Mouse (Mus musculus): ENCODE results near the gene Rab42.

Rab42 gene

DNA sequence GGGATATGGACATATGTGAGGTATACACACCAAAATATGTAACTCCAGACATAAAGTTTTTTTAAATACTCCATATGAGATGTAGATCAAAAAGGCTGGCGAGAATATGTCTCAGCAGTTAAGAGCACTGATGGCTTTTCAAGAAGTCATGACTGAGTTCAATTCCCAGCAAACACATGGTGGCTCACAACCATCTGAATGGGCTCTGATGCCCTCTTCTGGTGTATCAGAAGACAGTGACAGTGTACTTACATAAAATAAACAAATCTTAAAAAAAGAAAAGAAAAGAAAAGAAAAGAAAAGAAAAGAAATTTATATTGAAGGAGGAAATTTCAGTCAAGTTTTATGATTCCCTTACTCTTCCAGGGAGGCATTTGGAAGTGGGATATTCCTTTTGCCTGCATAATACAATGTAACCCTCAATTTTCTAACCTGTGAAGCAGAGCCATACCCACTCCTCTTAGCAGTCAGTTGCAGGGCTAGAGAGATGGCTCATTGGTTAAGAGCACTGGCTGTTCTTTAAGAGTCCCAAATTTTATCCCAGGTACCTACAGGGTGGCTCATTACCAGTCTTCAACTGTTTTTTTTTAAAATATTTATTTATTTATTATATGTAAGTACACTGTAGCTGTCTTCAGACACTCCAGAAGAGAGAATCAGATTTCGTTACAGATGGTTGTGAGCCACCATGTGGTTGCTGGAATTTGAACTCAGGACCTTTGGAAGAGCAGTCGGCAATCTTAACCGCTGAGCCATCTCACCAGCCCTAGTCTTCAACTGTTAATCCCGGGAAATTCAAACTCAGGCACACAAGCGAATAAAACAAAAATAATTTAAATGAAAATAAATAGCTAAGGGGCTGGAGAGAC, 34.1 kb downstream of the Rab42 start:
- POLR2A ChIA-PET = interaction anchor here (0.6 to 21.2 kb wide), 223 partner anchors 9 to 1695 kb away, joined by 3 to 593 read pairs (median 6); partner anchors contain the start of genes Gmeb1 (in 3 of the 4), Rab42 (in 3 of the 4), Sesn2 (in 3 of the 4) and Trnau1ap (in 3 of the 4)
- CTCF ChIA-PET = interaction anchor here in 3 of 4 experiments (0.7 to 1.4 kb wide), 3 partner anchors 14 to 96 kb away, joined by 3 to 5 read pairs (median 4); no protein-coding TSS in a partner anchor

DNA sequence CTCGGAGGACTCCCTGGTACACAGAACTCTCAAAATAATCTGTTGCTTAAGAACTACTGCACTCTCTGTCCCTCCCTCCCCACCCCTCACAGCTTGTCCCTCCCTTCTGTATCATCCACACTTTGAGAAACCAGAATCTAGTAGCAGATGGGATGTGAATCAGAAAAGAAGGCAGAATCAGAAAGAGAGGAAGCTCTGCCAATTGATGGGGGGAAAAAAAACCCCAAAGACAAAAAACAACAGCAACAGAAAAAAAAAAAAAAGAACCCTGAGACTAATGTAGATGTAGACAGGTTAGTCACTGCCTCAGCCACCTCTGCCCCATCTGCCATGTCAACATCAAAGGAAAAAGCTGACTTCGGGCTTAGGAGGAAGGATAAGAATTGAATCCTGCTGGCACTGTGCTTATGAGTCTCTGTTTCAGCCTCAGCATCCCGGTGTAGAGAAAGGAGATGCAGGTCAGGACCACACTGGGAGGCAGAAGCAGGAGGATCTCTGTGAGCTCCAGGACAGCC, 36.3 kb downstream of the Rab42 start:
- ChIA-PET POLR2A (interaction anchor here in 3 of 4 experiments (0.6 to 9.7 kb wide), 18 partner anchors 11 to 1531 kb away, joined by 3 to 401 read pairs (median 3); partner anchors contain the start of gene Gmeb1 (in 1 of the 3)), CTCF (interaction anchor here in 1 of 4 experiments (0.7 kb wide), 1 partner anchor 293 kb away, joined by 4 read pairs; no protein-coding TSS in a partner anchor)

DNA sequence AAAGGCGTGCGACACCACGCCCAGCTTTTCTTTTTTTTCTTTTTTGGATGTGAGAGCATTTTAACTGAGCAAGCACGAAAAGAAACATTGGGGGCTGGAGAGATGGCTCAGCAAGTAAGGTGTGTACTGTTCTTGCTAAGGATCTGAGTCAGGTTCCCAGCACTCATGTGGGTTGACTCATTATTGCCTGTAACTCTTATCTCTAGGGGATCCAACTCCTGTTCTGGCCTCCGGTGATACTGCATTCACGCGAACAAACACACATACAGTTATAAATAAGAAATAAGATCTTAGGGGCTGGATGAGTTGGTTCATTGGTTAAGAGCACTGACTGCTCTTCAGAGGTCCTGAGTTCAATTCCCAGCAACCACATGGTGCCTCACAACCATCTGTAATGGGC, 39.9 kb downstream of the Rab42 start:
- POLR2A ChIA-PET = interaction anchor here in 3 of 4 experiments (0.6 to 18.5 kb wide), 16 partner anchors 7 to 96 kb away, joined by 3 to 401 read pairs (median 4); partner anchors contain the start of genes Taf12 (in 3 of the 3) and Ythdf2 (in 1 of the 3)
- CTCF ChIA-PET = interaction anchor here in 2 of 4 experiments (0.5 to 0.6 kb wide), 3 partner anchors 133 to 248 kb away, joined by 3 to 4 read pairs (median 3); no protein-coding TSS in a partner anchor

DNA sequence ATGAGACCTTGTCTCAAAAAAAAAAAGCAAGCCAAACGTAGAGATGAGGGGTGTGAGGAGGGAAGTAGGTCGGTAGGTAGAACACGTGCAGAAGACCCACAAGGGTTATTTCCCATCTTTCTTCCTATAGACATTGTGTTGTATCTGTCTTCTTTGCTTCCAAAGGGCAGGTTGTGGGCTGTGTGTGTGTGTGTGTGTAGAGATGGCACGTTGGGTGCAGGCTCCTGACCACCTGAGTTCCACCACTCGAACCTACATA, 40.9 kb downstream of the Rab42 start:
- ChIA-PET CTCF (interaction anchor here in 1 of 4 experiments (1.3 kb wide), 1 partner anchor 12 kb away, joined by 5 read pairs; the partner anchor contains the start of gene Taf12), POLR2A (interaction anchor here in 2 of 4 experiments (0.7 to 18.5 kb wide), 12 partner anchors 8 to 92 kb away, joined by 3 to 401 read pairs (median 8); partner anchors contain the start of genes Taf12 (in 2 of the 2) and Rcc1 (in 1 of the 2))

DNA sequence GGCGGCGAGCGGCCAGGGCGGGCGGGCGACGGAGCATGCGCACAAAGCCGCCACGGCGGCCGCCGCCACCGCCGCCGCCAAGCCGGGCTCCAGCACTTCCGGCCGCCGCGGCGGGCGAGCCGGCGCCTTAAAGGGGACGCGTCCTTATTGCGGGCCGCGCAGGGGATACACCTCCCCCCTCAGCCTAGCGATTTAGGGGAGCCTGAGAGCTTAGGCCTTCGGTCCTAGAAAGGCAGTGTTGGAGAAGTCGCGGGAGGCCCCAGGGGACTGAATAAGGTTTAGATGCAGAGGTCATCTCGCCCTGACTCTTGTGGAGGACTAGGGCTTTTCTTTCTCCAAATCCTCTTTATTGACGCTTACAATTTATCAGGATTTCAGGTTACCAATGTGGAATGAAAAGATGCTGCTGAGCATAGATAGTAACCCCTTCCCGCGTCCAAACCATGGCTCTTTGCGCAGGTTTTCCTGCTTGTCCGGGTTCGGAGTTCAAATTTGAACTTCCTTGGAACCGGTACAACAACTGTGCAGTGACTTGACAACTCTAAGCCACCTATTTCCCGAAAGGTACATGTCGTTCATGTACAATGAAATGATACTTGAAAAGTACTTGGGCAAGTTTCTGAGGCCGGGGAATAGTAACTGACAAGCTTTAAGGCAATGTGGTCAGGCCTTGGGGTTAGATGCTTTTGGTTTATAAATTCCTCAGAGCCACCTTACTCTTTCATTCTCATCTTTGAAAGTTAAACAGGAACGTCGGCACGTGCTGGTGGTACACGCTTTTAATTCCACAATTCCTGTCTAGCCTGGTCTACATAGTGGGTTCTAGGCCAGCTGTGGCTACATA, 41.4 kb downstream of the Rab42 start, which contains the start of gene Gmeb1:
Gene Gmeb1, minus strand, starts transcription at position 89 of the 844 bp plus-strand sequence.
- POLR2A ChIA-PET = interaction anchor here in 3 of 4 experiments (0.7 to 18.5 kb wide), 18 partner anchors 8 to 252 kb away, joined by 3 to 401 read pairs (median 4); partner anchors contain the start of genes Taf12 (in 2 of the 3), Rcc1 (in 1 of the 3) and Trnau1ap (in 1 of the 3)
- CTCF ChIA-PET = interaction anchor here in 2 of 4 experiments (0.5 to 1.3 kb wide), 5 partner anchors 12 to 257 kb away, joined by 3 to 6 read pairs (median 3); partner anchors contain the start of genes Taf12 (in 1 of the 2) and Ythdf2 (in 1 of the 2)

DNA sequence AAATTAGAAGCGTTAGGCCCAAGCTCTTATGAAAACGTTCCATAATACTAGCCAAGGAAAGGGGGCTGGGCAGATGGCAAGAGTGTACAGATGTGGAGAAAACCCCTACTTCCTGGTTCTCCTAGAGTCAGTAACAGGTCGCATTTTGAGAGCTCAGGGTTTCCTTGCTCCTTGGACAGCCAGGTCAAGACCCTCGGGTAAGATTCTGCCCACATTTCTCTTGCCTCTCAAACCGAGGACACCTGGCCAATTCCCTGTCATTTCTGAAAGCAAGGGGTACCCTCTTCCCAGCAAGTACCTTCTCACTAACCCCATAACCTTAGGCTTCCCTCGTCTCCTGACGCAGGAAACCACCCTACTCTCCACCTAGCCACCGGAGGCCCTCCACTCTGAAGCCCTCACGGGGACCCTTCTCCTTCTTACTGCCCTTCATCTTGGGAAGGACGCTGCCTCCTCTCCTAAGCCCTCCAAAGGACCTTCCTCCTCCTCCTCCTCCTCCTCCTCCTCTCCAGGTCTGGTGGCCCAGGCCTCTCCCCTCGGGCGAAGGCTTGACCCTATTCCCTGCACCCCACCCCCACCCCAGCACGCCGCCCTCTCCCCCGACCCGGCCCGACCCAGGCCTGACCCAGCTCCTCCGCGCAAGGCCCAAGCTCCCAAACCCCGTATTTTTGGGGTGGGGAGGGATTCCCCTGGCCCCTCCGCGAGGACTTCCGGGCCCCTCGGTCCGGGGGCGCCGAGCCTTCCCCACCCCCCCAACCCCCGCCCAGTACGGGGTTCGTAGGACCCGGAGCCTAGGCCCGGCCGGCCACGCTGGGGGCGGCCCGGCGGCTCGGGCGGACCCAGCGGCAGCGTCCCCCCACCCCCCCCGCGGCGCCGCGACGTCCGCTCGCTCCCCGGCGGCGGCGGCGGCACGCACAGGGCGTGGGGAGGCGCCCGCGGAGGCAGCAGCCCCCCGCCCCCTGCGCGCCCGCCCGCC, 42.5 kb downstream of the Rab42 start:
- CTCF ChIA-PET = interaction anchor here in 2 of 4 experiments (0.5 to 0.7 kb wide), 4 partner anchors 49 to 258 kb away, joined by 3 read pairs; partner anchors contain the start of gene Ythdf2 (in 1 of the 2)

DNA sequence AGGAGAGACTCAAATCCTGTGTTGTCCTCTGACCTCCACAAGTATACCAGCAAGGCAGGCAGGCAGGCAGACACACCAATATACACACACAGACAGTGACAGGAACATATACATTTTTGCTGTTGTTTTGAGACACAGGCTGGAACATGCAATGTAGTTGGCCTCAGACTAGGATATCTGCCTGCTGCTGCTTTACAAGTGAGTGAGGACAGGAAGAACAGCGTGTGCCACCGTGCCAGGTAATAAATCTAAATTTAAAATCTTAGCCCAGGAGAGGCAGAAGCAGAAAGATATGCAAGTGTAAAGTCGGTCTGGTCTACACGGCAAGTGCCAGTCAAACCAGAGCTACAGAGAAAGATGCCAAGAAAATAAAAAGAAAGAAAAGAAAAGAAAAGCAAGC, 43.9 kb downstream of the Rab42 start:
- CTCF ChIA-PET = no interaction called here
- POLR2A ChIA-PET = interaction anchor here (1.0 to 18.5 kb wide), 14 partner anchors 8 to 251 kb away, joined by 3 to 401 read pairs (median 5); partner anchors contain the start of genes Taf12 (in 2 of the 4), Rcc1 (in 1 of the 4) and Sesn2 (in 1 of the 4)

More for the DNA sequence above, 42.5 kb downstream of the Rab42 start:
- POLR2A ChIA-PET = interaction anchor here (0.6 to 18.5 kb wide), 42 partner anchors 8 to 253 kb away, joined by 3 to 401 read pairs (median 4); partner anchors contain the start of genes Taf12 (in 3 of the 4), Trnau1ap (in 2 of the 4), Rcc1 (in 1 of the 4) and Sesn2 (in 1 of the 4)

DNA sequence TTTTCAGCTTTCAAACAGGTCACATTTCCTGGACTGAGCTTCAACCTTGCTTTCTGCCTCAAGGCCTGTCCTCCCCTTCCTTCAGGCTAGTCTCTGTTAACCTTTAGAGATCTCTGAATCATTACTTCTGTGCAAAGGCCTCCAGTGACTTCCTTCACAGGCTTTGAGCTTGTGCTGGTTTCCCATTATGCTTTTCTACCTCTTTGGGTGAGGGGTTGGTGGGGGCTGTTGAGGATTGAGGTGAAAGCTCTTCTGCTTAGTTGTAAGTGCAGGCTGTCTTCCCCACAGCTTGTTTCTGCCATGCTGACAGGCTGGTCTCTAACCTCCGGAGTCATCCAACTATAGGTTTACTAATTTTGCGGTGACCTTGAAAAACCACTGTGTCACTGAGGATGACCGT, 46.8 kb downstream of the Rab42 start:
- ChIA-PET POLR2A (interaction anchor here (0.7 to 18.5 kb wide), 40 partner anchors 8 to 977 kb away, joined by 3 to 401 read pairs (median 4); partner anchors contain the start of genes Taf12 (in 2 of the 4), Ythdf2 (in 2 of the 4) and Rcc1 (in 1 of the 4)), CTCF (interaction anchor here in 3 of 4 experiments (0.6 to 1.6 kb wide), 5 partner anchors 18 to 352 kb away, joined by 3 to 4 read pairs (median 3); partner anchors contain the start of gene Taf12 (in 1 of the 3))

DNA sequence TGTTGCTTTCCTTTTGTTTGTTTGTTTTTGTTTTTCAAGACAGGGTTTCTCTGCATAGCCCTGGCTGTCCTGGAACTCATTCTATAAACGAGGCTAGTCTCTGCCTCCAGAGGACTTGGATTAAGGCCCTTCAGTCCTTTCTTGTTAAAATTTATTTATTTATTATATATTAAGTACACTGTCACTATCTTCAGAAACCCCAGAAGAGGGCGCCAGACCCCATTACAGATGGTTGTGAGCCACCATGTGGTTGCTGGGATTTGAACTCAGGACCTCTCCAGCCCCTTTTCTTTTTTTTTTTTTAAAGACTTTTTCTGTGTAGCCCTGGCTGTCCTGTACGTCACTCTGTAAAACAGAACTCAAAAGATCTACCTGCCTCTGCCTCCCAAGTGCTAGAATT, 48.2 kb downstream of the Rab42 start:
- POLR2A ChIA-PET = interaction anchor here (0.6 to 18.5 kb wide), 31 partner anchors 9 to 1781 kb away, joined by 3 to 401 read pairs (median 5); partner anchors contain the start of genes Taf12 (in 2 of the 4), Rcc1 (in 1 of the 4) and Ythdf2 (in 1 of the 4)

DNA sequence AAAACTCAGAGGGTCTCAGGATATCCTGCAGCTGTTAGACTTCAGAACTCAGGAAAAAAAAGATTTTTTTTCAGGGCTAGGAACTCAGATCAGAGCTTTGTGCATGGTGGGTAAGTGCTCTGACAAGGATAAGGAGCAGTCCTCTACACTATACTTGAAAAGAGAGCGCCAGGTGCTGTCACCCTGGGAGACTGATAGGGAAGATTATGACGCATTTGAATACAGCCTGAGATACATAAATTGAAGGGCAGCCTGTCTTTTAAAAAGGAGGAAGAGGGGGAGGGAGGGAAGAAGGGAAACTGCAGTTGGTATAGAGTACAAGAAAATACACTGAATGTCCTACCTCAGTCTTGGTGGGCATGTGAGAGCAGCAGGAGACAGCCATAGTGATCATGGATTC, 49.6 kb downstream of the Rab42 start:
- ChIA-PET POLR2A (interaction anchor here (0.6 to 18.5 kb wide), 23 partner anchors 7 to 715 kb away, joined by 3 to 401 read pairs (median 6); partner anchors contain the start of genes Taf12 (in 2 of the 4), Gmeb1 (in 1 of the 4), Trnau1ap (in 1 of the 4) and Ythdf2 (in 1 of the 4)), CTCF (interaction anchor here in 1 of 4 experiments (0.8 kb wide), 1 partner anchor 38 kb away, joined by 3 read pairs; no protein-coding TSS in a partner anchor)

More for the DNA sequence above, 48.2 kb downstream of the Rab42 start:
- CTCF ChIA-PET = interaction anchor here (0.5 to 1.6 kb wide), 10 partner anchors 15 to 314 kb away, joined by 3 to 8 read pairs (median 4); partner anchors contain the start of gene Ythdf2 (in 1 of the 4)

DNA sequence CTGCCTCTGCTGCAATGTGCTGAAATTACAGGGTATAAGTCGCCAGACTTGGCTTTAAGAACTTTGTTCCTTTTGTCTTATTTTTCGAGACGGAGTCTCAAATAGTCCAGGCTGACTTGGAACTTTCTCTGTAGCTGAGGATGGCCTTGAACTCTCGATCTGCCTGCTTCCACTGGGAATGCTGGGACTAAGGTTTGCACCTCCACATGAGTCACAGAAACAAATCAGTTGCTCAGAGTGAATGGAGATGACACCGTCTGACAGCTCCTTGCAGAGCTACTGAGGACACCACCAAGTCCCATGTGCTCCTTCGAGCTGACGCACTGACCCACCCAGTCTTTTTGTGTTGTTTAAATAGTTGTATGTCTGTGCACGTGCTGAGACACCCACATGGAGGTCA, 50.1 kb downstream of the Rab42 start:
- ChIA-PET POLR2A (interaction anchor here (0.6 to 18.5 kb wide), 22 partner anchors 8 to 261 kb away, joined by 3 to 401 read pairs (median 5); partner anchors contain the start of genes Gmeb1 (in 2 of the 4), Taf12 (in 2 of the 4), Trnau1ap (in 1 of the 4) and Ythdf2 (in 1 of the 4)), CTCF (interaction anchor here in 2 of 4 experiments (0.5 to 2.6 kb wide), 3 partner anchors 39 to 349 kb away, joined by 3 to 10 read pairs (median 6); partner anchors contain the start of gene Ythdf2 (in 1 of the 2))
